Mouse (Mus musculus): Measurements from ENCODE around the gene Tnpo3. TPM values are rescaled to one million over a fixed set of nuclear protein-coding genes. Genes with fewer than 3 reads are reported as not detected.

Gene Tnpo3
- total and polyA plus RNA-seq, 3 experiments: 60.5 to 140 (median 76.0) TPM

DNA sequence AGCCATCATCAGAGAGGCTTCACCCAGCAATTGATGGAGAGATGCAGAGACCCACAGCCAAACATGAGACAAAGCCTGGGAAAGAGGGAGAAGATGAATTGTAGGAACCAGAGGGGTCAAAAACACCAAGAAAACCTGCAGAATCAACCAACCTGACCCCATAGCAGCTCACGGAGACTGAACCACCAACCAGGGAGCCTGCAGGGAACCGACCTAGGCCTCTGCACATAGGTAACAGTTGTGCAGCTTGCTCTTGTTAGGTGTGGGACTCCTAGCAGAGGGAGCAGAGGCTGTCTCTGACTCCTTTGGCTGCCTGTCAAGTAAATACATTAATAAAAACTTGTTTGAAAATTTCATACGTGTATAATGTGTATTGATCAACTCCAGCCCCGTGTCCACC lies 32.1 kb upstream of the Tnpo3 start:
- in situ Hi-C loops (cut with MboI; ENCODE audit: low pct_ligation_motif_present, low pct_unique_long_range_greater_than_20kb, low sequenced_read_pairs) (loop anchor here (25.0 kb wide), 1 partner anchor 255 kb away; the partner anchor contains the start of genes Ccdc136 and Opn1sw), dilution Hi-C loops (cut with MboI; ENCODE audit: extremely low pct_ligation_motif_present, extremely low pct_unique_long_range_greater_than_20kb, low sequenced_read_pairs) (no loop called here)
- H3K36me3 ChIP-seq (replicated peaks in 1 of 2; ENCODE audit: control insufficient read depth in 1 of 2, insufficient read depth in 1 of 2, low read length in 1 of 2): no peaks in the 10 kb centered on the region
- peaks cover 6% of the 10 kb centered on the region for H3K9me3 ChIP-seq (replicated peaks; ENCODE audit: low read length)
- H3K4me3 ChIP-seq (replicated peaks in 1 of 3; ENCODE audit: low read depth in 2 of 3, low read length in 2 of 3, poor library complexity in 1 of 3): no peak overlapping the region
- DNase-seq (ENCODE audit: extremely low read depth): no peak
- H3K4me2 ChIP-seq (ENCODE audit: insufficient read depth, low read depth, poor library complexity, severe bottlenecking): no peak overlapping the region
- peaks cover 0 to 11% of the 10 kb centered on the region in 2 experiments; a peak in 1 of 4 replicates for H3K4me1 ChIP-seq (ENCODE audit: control insufficient read depth in 1 of 2, insufficient read depth in 2 of 2)
- H3K27me3 ChIP-seq (replicated peaks): no peaks in the 10 kb centered on the region
- H3K79me2 ChIP-seq (replicated peaks; ENCODE audit: control insufficient read depth, extremely low read depth, insufficient read depth, poor library complexity, severe bottlenecking): no peaks in the 10 kb centered on the region
- H3K9ac ChIP-seq (ENCODE audit: insufficient read depth, low read depth): no peak overlapping the region
- no peak overlapping the region for H3K27ac ChIP-seq (ENCODE audit: insufficient read depth, low read depth)
- TF ChIP-seq KAT2A (IDR thresholded peaks at IDR 0.05; ENCODE audit: insufficient replicate concordance, low read length) (no peak), ELF1 (IDR thresholded peaks at IDR 0.05; ENCODE audit: low read depth, low read length) (no peak), PAX5 (IDR thresholded peaks at IDR 0.05; ENCODE audit: low read length) (no peak), MAFK (IDR thresholded peaks at IDR 0.05; ENCODE audit: insufficient replicate concordance, low read length) (no peak), MEF2A (IDR thresholded peaks at IDR 0.05; ENCODE audit: borderline replicate concordance, low read depth, low read length) (no peak), USF2 (conservative IDR thresholded peaks at IDR 0.05; ENCODE audit: low read depth, low read length) (no peak), MAX (IDR thresholded peaks at IDR 0.05; ENCODE audit: low read length) (no peak), GABPA (IDR thresholded peaks at IDR 0.05; ENCODE audit: insufficient replicate concordance, low read depth, low read length) (no peak), POLR2AphosphoS2 (IDR thresholded peaks at IDR 0.05; ENCODE audit: low read depth, low read length) (no peak), CHD1 (IDR thresholded peaks at IDR 0.05; ENCODE audit: low read depth, low read length) (no peak), JUND (conservative IDR thresholded peaks at IDR 0.05; ENCODE audit: low read depth, low read length) (no peak), EP300 (IDR thresholded peaks at IDR 0.05; ENCODE audit: low read length) (no peak), BHLHE40 (IDR thresholded peaks at IDR 0.05; ENCODE audit: low read depth, low read length) (no peak)

- Histone ChIP-seq H3K27me3 (replicated peaks) (no peaks in the 10 kb centered on the region), H3K79me2 (replicated peaks; ENCODE audit: control insufficient read depth, extremely low read depth, insufficient read depth, poor library complexity, severe bottlenecking) (no peaks in the 10 kb centered on the region), H3K4me1 (ENCODE audit: control insufficient read depth in 1 of 2, insufficient read depth in 2 of 2) (peaks cover 0 to 21% of the 10 kb centered on the region in 2 experiments; a peak in 3 of 4 replicates), H3K9ac (ENCODE audit: insufficient read depth, low read depth) (no peak overlapping the region), H3K36me3 (replicated peaks in 1 of 2; ENCODE audit: control insufficient read depth in 1 of 2, insufficient read depth in 1 of 2, low read length in 1 of 2) (no peaks in the 10 kb centered on the region), H3K9me3 (replicated peaks; ENCODE audit: low read length) (peaks cover 6% of the 10 kb centered on the region), H3K4me2 (ENCODE audit: insufficient read depth, low read depth, poor library complexity, severe bottlenecking) (no peak overlapping the region), H3K4me3 (replicated peaks in 1 of 3; ENCODE audit: low read depth in 2 of 3, low read length in 2 of 3, poor library complexity in 1 of 3) (no peak overlapping the region), H3K27ac (ENCODE audit: insufficient read depth, low read depth) (no peak overlapping the region)
- dilution Hi-C loops (cut with MboI; ENCODE audit: extremely low pct_ligation_motif_present, extremely low pct_unique_long_range_greater_than_20kb, low sequenced_read_pairs): no loop called here
- in situ Hi-C loops (cut with MboI; ENCODE audit: low pct_ligation_motif_present, low pct_unique_long_range_greater_than_20kb, low sequenced_read_pairs): loop anchor here (25.0 kb wide), 1 partner anchor 252 kb away; the partner anchor contains the start of genes Ccdc136 and Opn1sw
- no peak for DNase-seq (ENCODE audit: extremely low read depth)
- TF ChIP-seq MEF2A (IDR thresholded peaks at IDR 0.05; ENCODE audit: borderline replicate concordance, low read depth, low read length) (no peak), SMC3 (IDR thresholded peaks at IDR 0.05; ENCODE audit: low read depth, low read length) (no peak), TBP (conservative IDR thresholded peaks at IDR 0.05; ENCODE audit: low read depth, low read length) (no peak), ZKSCAN1 (IDR thresholded peaks at IDR 0.05; ENCODE audit: borderline replicate concordance, low read depth, low read length) (no peak), MAX (IDR thresholded peaks at IDR 0.05; ENCODE audit: low read length) (no peak), USF1 (IDR thresholded peaks at IDR 0.05; ENCODE audit: low read depth, low read length) (no peak), HCFC1 (IDR thresholded peaks at IDR 0.05; ENCODE audit: low read depth, low read length) (no peak), CHD1 (IDR thresholded peaks at IDR 0.05; ENCODE audit: low read depth, low read length) (no peak), ELF1 (IDR thresholded peaks at IDR 0.05; ENCODE audit: low read depth, low read length) (no peak), NRF1 (IDR thresholded peaks at IDR 0.05; ENCODE audit: low read depth, low read length) (no peak), ZMIZ1 (IDR thresholded peaks at IDR 0.05; ENCODE audit: low read depth, low read length) (no peak), RCOR1 (conservative IDR thresholded peaks at IDR 0.05; ENCODE audit: low read depth, low read length) (no peak), ZNF384 (IDR thresholded peaks at IDR 0.05; ENCODE audit: low read depth, low read length) (no peak), JUND (conservative IDR thresholded peaks at IDR 0.05; ENCODE audit: low read depth, low read length) (no peak), SIN3A (IDR thresholded peaks at IDR 0.05; ENCODE audit: low read length) (no peak)
Observed at GRCm38 (mm10) chr6:29639580-29640419, 30.1 kb upstream of the Tnpo3 start.
